Mouse (Mus musculus): Measurements from ENCODE around the gene Vmn1r117. TPM values are rescaled to one million over a fixed set of nuclear protein-coding genes. Genes with fewer than 3 reads are reported as not detected.
"Not testable (repeated sequence)": the region's sequence is repeated elsewhere in the genome, so short reads cannot be mapped to it uniquely, and the experiment has no call there.

Gene Vmn1r117
- not detected in 2 replicates for total RNA-seq (2017)

DNA sequence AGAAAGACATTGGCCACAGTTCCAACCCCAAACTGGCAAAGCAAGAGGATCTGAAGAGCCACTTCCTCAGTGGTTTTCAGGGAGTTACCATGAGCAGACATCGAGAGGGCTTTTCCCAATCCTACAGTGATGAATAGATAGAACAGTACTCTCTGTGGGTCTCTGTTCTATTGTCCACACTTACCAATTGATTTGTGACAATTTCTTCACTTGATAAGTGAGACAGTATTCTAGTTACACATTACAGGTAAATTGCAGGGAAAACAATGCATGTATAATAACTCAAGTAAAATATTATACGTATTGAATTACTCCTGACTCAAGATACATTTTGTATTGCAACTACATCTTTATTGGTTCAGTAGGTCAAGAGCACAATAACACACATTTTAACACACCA is at the start of gene Vmn1r117:
Gene Vmn1r117, minus strand, starts transcription at position 101 of the 400 bp plus-strand sequence.
- not testable (repeated sequence) for ATAC-seq (replicated peaks; ENCODE audit: low read depth, poor library complexity, severe bottlenecking)

DNA sequence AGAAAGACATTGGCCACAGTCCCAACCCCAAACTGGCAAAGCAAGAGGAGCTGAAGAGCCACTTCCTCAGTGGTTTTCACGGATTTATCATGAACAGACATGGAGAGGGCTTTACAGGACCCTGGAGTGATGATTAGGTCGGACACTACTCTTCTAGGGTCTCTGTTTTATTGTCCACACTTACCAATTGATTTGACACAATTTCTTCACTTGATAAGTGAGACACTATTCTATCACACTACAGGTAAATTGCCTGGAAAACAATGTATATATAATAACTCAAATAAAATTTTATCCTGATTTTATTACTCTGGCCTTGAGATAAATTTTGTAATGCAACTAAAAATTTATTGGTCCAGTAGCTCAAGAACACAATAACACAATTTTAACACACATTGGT is 28.3 kb upstream of the Vmn1r117 start, which contains the start of gene Vmn1r118:
Gene Vmn1r118, minus strand, starts transcription at position 101 of the 400 bp plus-strand sequence.
- ATAC-seq (replicated peaks; ENCODE audit: low read depth, poor library complexity, severe bottlenecking): not testable (repeated sequence)

DNA sequence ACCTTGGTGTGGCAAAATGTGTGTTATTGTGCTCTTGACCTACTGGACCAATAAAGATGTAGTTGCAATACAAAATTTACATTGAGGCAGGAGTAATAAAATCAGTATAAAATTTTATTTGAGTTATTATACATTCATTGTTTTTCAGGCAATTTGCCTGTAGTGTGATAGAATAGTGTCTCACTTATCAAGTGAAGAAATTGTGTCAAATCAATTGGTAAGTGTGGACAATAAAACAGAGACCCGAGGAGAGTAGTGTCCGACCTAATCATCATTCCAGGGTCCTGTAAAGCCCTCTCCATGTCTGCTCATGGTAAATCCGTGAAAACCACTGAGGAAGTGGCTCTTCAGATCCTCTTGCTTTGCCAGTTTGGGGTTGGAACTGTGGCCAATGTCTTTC is 12.0 kb downstream of the Vmn1r117 start, which contains the start of gene Vmn1r116:
Gene Vmn1r116, plus strand, starts transcription at position 301 of the 400 bp plus-strand sequence.
- ATAC-seq (replicated peaks; ENCODE audit: low read depth, poor library complexity, severe bottlenecking): not testable (repeated sequence)

DNA sequence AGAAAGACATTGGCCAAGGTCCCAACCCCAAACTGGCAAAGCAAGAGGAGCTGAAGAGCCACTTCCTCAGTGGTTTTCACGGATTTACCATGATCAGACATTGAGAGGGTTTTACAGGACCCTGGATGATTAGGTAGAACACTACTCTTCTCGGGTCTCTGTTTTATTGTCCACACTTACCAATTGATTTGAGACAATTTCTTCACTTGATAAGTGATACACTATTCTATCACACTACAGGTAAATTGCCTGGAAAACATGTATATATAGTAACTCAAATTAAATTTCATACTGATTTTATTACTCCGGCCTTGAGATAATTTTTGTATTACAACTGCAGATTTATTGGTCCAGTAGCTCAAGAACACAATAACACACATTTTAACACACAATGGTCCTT is 39.0 kb downstream of the Vmn1r117 start, which contains the start of gene Vmn1r115:
Gene Vmn1r115, minus strand, starts transcription at position 101 of the 400 bp plus-strand sequence.
- not testable (repeated sequence) for ATAC-seq (replicated peaks; ENCODE audit: low read depth, poor library complexity, severe bottlenecking)

Other genes with a start within 250 kb of the Vmn1r117 start
- gene Vmn1r107, start 215.2 kb downstream of the Vmn1r117 start, total RNA-seq (2017): not detected in 2 replicates
- not detected in 2 replicates for gene Vmn1r111, start 180.9 kb downstream of the Vmn1r117 start, total RNA-seq (2017)
- not detected in 2 replicates for gene Gm10668, start 153.5 kb downstream of the Vmn1r117 start, total RNA-seq (2017)
- not detected in 2 replicates for gene Vmn1r112, start 112.9 kb downstream of the Vmn1r117 start, total RNA-seq (2017)
- gene Vmn1r113, start 96.8 kb downstream of the Vmn1r117 start, total RNA-seq (2017): not detected in 2 replicates
- gene Vmn1r114, start 71.9 kb downstream of the Vmn1r117 start, total RNA-seq (2017): not detected in 2 replicates
- not detected in 2 replicates for gene Vmn1r115, start 39.1 kb downstream of the Vmn1r117 start, total RNA-seq (2017)
- gene Vmn1r116, start 11.9 kb downstream of the Vmn1r117 start, total RNA-seq (2017): not detected in 2 replicates
- not detected in 2 replicates for gene Vmn1r118, start 28.2 kb upstream of the Vmn1r117 start, total RNA-seq (2017)
- not detected in 2 replicates for gene Vmn1r119, start 128.3 kb upstream of the Vmn1r117 start, total RNA-seq (2017)
- gene Vmn1r120, start 169.7 kb upstream of the Vmn1r117 start, total RNA-seq (2017): not detected in 2 replicates
- gene Vmn1r121, start 214.4 kb upstream of the Vmn1r117 start, total RNA-seq (2017): not detected in 2 replicates

Data from common myeloid progenitor, adult 5-6 weeks (primary cell).